Mouse (Mus musculus): ENCODE measurements around the gene Wdr43. TPM values are rescaled to one million over a fixed set of nuclear protein-coding genes. Genes with fewer than 3 reads are reported as not detected.
A peak's percentile ranks its signal among the peaks of the same experiment; 100 is the strongest.

The Wdr43 gene
- total and polyA plus RNA-seq, 3 experiments = 157 to 355 (median 252) TPM

- peak; percentile 92 for TF ChIP-seq MAX (IDR thresholded peaks at IDR 0.05; ENCODE audit: low read length)
- peak; percentile 99 for TF ChIP-seq MXI1 (IDR thresholded peaks at IDR 0.05; ENCODE audit: low read depth, low read length)
- peak; percentile 92 for TF ChIP-seq SIN3A (IDR thresholded peaks at IDR 0.05; ENCODE audit: low read length)
- no peak for TF ChIP-seq SMC3 (IDR thresholded peaks at IDR 0.05; ENCODE audit: low read depth, low read length)
- TF ChIP-seq PAX5 (IDR thresholded peaks at IDR 0.05; ENCODE audit: low read length) = no peak
- TF ChIP-seq MYC (IDR thresholded peaks at IDR 0.05; ENCODE audit: low read depth, low read length) = peak; percentile 98
- H3K4me1 ChIP-seq (ENCODE audit: control insufficient read depth in 1 of 2, insufficient read depth in 2 of 2) = peaks cover 7 to 34% of the 10 kb centered on the region in 2 experiments
- peak; percentile 48 for DNase-seq (ENCODE audit: extremely low read depth)
- in situ Hi-C loops (cut with MboI; ENCODE audit: low pct_ligation_motif_present, low pct_unique_long_range_greater_than_20kb, low sequenced_read_pairs) = no loop called here
- H3K4me2 ChIP-seq (ENCODE audit: insufficient read depth, low read depth, poor library complexity, severe bottlenecking) = peak overlapping the region; percentile 67; the same call in 1 of the 2 replicates
- peak overlapping the region; percentile 64 for H3K9ac ChIP-seq (ENCODE audit: insufficient read depth, low read depth)
- peaks cover 8 to 26% of the 10 kb centered on the region in 2 experiments for H3K36me3 ChIP-seq (replicated peaks in 1 of 2; ENCODE audit: control insufficient read depth in 1 of 2, insufficient read depth in 1 of 2, low read length in 1 of 2)
- dilution Hi-C loops (cut with MboI; ENCODE audit: extremely low pct_ligation_motif_present, extremely low pct_unique_long_range_greater_than_20kb, low sequenced_read_pairs) = no loop called here
- peak overlapping the region; percentile 87 to 100 (median 88) for H3K4me3 ChIP-seq (replicated peaks in 1 of 3; ENCODE audit: low read depth in 2 of 3, low read length in 2 of 3, poor library complexity in 1 of 3)
- H3K9me3 ChIP-seq (replicated peaks; ENCODE audit: low read length) = no peaks in the 10 kb centered on the region
- peaks cover 58% of the 10 kb centered on the region for H3K79me2 ChIP-seq (replicated peaks; ENCODE audit: control insufficient read depth, extremely low read depth, insufficient read depth, poor library complexity, severe bottlenecking)
- H3K27me3 ChIP-seq (replicated peaks) = no peaks in the 10 kb centered on the region
- H3K27ac ChIP-seq (ENCODE audit: insufficient read depth, low read depth) = no peak overlapping the region
Measured at GRCm38 (mm10) chr17:71617033-71617362, 1.3 kb downstream of the Wdr43 start.

- dilution Hi-C loops (cut with MboI; ENCODE audit: extremely low pct_ligation_motif_present, extremely low pct_unique_long_range_greater_than_20kb, low sequenced_read_pairs) = no loop called here
- H3K4me3 ChIP-seq (replicated peaks in 1 of 3; ENCODE audit: low read depth in 2 of 3, low read length in 2 of 3, poor library complexity in 1 of 3) = peak overlapping the region; percentile 87 to 100 (median 88)
- DNase-seq (ENCODE audit: extremely low read depth) = peak; percentile 46
Measured at GRCm38 (mm10) chr17:71617974-71618373, 2.3 kb downstream of the Wdr43 start.

More at GRCm38 (mm10) chr17:71617974-71618373, 2.3 kb downstream of the Wdr43 start:
- TF ChIP-seq SMC3 (IDR thresholded peaks at IDR 0.05; ENCODE audit: low read depth, low read length) = no peak
- TF ChIP-seq UBTF (IDR thresholded peaks at IDR 0.05; ENCODE audit: low read depth, low read length) = no peak
- no peak for TF ChIP-seq PAX5 (IDR thresholded peaks at IDR 0.05; ENCODE audit: low read length)
- no peak for TF ChIP-seq POLR2AphosphoS2 (IDR thresholded peaks at IDR 0.05; ENCODE audit: low read depth, low read length)
- TF ChIP-seq MXI1 (IDR thresholded peaks at IDR 0.05; ENCODE audit: low read depth, low read length) = peak; percentile 63; the same call in 1 of the 2 replicates
- no peak for TF ChIP-seq MEF2A (IDR thresholded peaks at IDR 0.05; ENCODE audit: borderline replicate concordance, low read depth, low read length)
- TF ChIP-seq HCFC1 (IDR thresholded peaks at IDR 0.05; ENCODE audit: low read depth, low read length) = no peak
- TF ChIP-seq CTCF (conservative IDR thresholded peaks at IDR 0.05 in 1 of 2, IDR thresholded peaks at IDR 0.05 in 1 of 2; ENCODE audit: low read depth in 2 of 2, low read length in 2 of 2) = no peak
- TF ChIP-seq POLR2A (IDR thresholded peaks at IDR 0.05; ENCODE audit: low read depth, low read length) = no peak
- no peak for TF ChIP-seq MAZ (IDR thresholded peaks at IDR 0.05; ENCODE audit: low read depth, low read length)
- TF ChIP-seq JUND (conservative IDR thresholded peaks at IDR 0.05; ENCODE audit: low read depth, low read length) = no peak
- no peak for TF ChIP-seq E2F4 (IDR thresholded peaks at IDR 0.05; ENCODE audit: insufficient replicate concordance, low read depth, low read length)
- no peak for TF ChIP-seq RCOR1 (conservative IDR thresholded peaks at IDR 0.05; ENCODE audit: low read depth, low read length)
- no peak for TF ChIP-seq MAX (IDR thresholded peaks at IDR 0.05; ENCODE audit: low read length)
- no peak for TF ChIP-seq MAFK (IDR thresholded peaks at IDR 0.05; ENCODE audit: insufficient replicate concordance, low read length)
- no peak for TF ChIP-seq EP300 (IDR thresholded peaks at IDR 0.05; ENCODE audit: low read length)
- no peak for TF ChIP-seq TBP (conservative IDR thresholded peaks at IDR 0.05; ENCODE audit: low read depth, low read length)
- no peak for TF ChIP-seq CHD2 (IDR thresholded peaks at IDR 0.05; ENCODE audit: low read length)
- TF ChIP-seq MYC (IDR thresholded peaks at IDR 0.05; ENCODE audit: low read depth, low read length) = no peak
- TF ChIP-seq JUN (IDR thresholded peaks at IDR 0.05; ENCODE audit: insufficient read depth, low read depth, low read length) = no peak
- no peak for TF ChIP-seq RAD21 (IDR thresholded peaks at IDR 0.05; ENCODE audit: low read depth, low read length)
- no peak for TF ChIP-seq ZNF384 (IDR thresholded peaks at IDR 0.05; ENCODE audit: low read depth, low read length)
- TF ChIP-seq ELF1 (IDR thresholded peaks at IDR 0.05; ENCODE audit: low read depth, low read length) = no peak
- 0 out of 2 replicates have a peak, but pooled peaks have one; percentile 11 for TF ChIP-seq BHLHE40 (IDR thresholded peaks at IDR 0.05; ENCODE audit: low read depth, low read length)
- TF ChIP-seq ETS1 (conservative IDR thresholded peaks at IDR 0.05; ENCODE audit: low read depth, low read length) = peak; percentile 26; the same call in 1 of the 2 replicates
- TF ChIP-seq SIN3A (IDR thresholded peaks at IDR 0.05; ENCODE audit: low read length) = peak; percentile 32; the same call in 1 of the 2 replicates
- TF ChIP-seq IRF4 (IDR thresholded peaks at IDR 0.05; ENCODE audit: low read depth, low read length) = 0 out of 2 replicates have a peak, but pooled peaks have one; percentile 33
- no peak for TF ChIP-seq ZMIZ1 (IDR thresholded peaks at IDR 0.05; ENCODE audit: low read depth, low read length)
- TF ChIP-seq USF1 (IDR thresholded peaks at IDR 0.05; ENCODE audit: low read depth, low read length) = no peak
- no peak for TF ChIP-seq TCF12 (IDR thresholded peaks at IDR 0.05; ENCODE audit: low read depth, low read length)
- peak; percentile 42; the same call in 1 of the 2 replicates for TF ChIP-seq CHD1 (IDR thresholded peaks at IDR 0.05; ENCODE audit: low read depth, low read length)
- H3K27me3 ChIP-seq (replicated peaks) = no peaks in the 10 kb centered on the region
- peaks cover 7 to 40% of the 10 kb centered on the region in 2 experiments for H3K4me1 ChIP-seq (ENCODE audit: control insufficient read depth in 1 of 2, insufficient read depth in 2 of 2)
- peaks cover 8 to 23% of the 10 kb centered on the region in 2 experiments for H3K36me3 ChIP-seq (replicated peaks in 1 of 2; ENCODE audit: control insufficient read depth in 1 of 2, insufficient read depth in 1 of 2, low read length in 1 of 2)
- H3K9ac ChIP-seq (ENCODE audit: insufficient read depth, low read depth) = peak overlapping the region; percentile 64
- no peaks in the 10 kb centered on the region for H3K9me3 ChIP-seq (replicated peaks; ENCODE audit: low read length)
- peaks cover 66% of the 10 kb centered on the region for H3K79me2 ChIP-seq (replicated peaks; ENCODE audit: control insufficient read depth, extremely low read depth, insufficient read depth, poor library complexity, severe bottlenecking)
- in situ Hi-C loops (cut with MboI; ENCODE audit: low pct_ligation_motif_present, low pct_unique_long_range_greater_than_20kb, low sequenced_read_pairs) = no loop called here
- H3K4me2 ChIP-seq (ENCODE audit: insufficient read depth, low read depth, poor library complexity, severe bottlenecking) = peak overlapping the region; percentile 67
- peak overlapping the region; percentile 39 for H3K27ac ChIP-seq (ENCODE audit: insufficient read depth, low read depth)
